Mouse (Mus musculus) heart, embryonic 10.5 days (tissue): ENCODE measurements around the gene Serpinb3c. TPM values are rescaled to one million over a fixed set of nuclear protein-coding genes. Genes with fewer than 3 reads are reported as not detected.
"Not testable (repeated sequence)": the region's sequence is repeated elsewhere in the genome, so short reads cannot be mapped to it uniquely, and the experiment has no call there.

Experiments used
- DNase-seq: peaks from one replicate; pipeline ENCODE4 v3.0.0-alpha.2; 2017; ENCODE audit warnings: low spot score
- H3K27ac ChIP-seq: fragments of 300-500 bp; sonication (generic); 2 replicates; pipeline ENCODE4 v1.5.1; 2016; ENCODE audit warnings: mild to moderate bottlenecking
- H3K27me3 ChIP-seq: fragments of 300-500 bp; sonication (generic); 2 replicates; pipeline ENCODE4 v1.6.1; 2016; ENCODE audit warnings: mild to moderate bottlenecking; ENCODE audit not compliant: poor library complexity, insufficient read depth, severe bottlenecking
- H3K36me3 ChIP-seq: fragments of 300-500 bp; sonication (generic); 2 replicates; pipeline ENCODE4 v1.6.1; 2016; ENCODE audit warnings: mild to moderate bottlenecking, moderate library complexity
- H3K4me1 ChIP-seq: fragments of 300-500 bp; sonication (generic); 2 replicates; pipeline ENCODE4 v1.6.1; 2016; ENCODE audit warnings: mild to moderate bottlenecking
- H3K4me3 ChIP-seq: fragments of 300-500 bp; sonication (generic); 2 replicates; pipeline ENCODE4 v1.5.1; 2016; ENCODE audit warnings: mild to moderate bottlenecking, moderate library complexity
- H3K9me3 ChIP-seq: fragments of 300-500 bp; sonication (generic); 2 replicates; pipeline ENCODE4 v1.6.1; 2016; ENCODE audit warnings: mild to moderate bottlenecking, moderate library complexity
- WGBS: fragments of 180-500 bp; shearing (Covaris S2); methylation state at CpG from one replicate; pipeline ENCODE4 v1.1.7; 2016; 5-methylcytosine and 5-hydroxymethylcytosine counted together
- polyA plus RNA-seq: library from polyadenylated mRNA; unstranded; fragments of >200 nt; fragmentation: Nextera tagmentation; extraction: Ambion mirVana; gene quantifications from 2 replicates; pipeline ENCODE4 v1.2.1, GENCODE M21; 2016

Serpinb3c gene
- not detected in 2 replicates for polyA plus RNA-seq

DNA sequence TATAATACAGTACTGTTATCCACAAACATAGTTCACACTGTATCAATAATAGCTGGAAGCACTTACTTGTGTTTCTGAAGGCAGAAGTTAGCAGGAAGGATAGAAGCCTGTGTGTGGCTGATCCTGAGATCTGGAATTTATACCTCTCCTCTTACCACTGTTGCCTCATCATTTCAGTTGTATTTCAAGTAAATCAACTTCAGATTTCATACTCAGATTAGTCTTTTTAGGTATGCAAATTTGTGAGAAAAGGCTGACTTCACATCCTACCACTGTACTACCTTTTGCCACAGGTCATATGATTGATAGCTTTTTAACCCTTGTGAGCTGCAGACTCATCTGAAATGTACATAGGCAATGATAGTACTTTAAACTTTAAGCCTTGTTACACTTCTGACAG, at the start of gene Serpinb3c, which contains the start of gene Serpinb3b:
Gene Serpinb3c (minus strand): TSS at position 111 of the 400 bp plus-strand sequence.
Gene Serpinb3b (minus strand): TSS at position 101 of the 400 bp plus-strand sequence.
- not testable (repeated sequence) for H3K27me3 ChIP-seq, H3K4me1 ChIP-seq, H3K27ac ChIP-seq, H3K36me3 ChIP-seq, DNase-seq, H3K9me3 ChIP-seq, H3K4me3 ChIP-seq

DNA sequence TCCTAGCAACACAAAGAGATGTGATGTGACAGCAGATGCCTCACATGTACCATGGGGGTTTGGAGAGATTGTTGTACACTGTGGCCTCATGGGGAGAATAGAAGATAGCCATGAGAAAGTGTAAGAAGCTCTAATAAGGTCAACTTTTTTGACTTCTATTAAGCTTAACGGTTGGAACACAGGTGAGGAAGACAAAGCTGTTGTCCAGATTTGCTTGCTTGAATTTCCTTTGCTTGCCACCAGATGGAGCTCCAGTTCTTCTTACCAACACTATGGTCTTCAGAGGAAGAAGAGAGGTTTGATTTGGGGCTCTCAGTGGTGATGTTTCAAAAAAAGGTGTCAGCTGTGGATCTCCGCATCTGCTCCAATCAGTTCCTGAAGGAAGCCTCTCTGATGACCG, 35.0 kb downstream of the Serpinb3c start:
- WGBS: 49% methylated on average over 3 of the region's 3 CpGs
- not testable (repeated sequence) for H3K27ac ChIP-seq, H3K27me3 ChIP-seq, DNase-seq, H3K9me3 ChIP-seq, H3K4me3 ChIP-seq, H3K36me3 ChIP-seq, H3K4me1 ChIP-seq

Other genes with a start within 250 kb of the Serpinb3c start
- not detected in 2 replicates for gene Serpinb3a, start 226.1 kb downstream of the Serpinb3c start, polyA plus RNA-seq
- not detected in 2 replicates for gene Serpinb3d, start 194.9 kb downstream of the Serpinb3c start, polyA plus RNA-seq
- gene Serpinb3b, start within 50 bp of the Serpinb3c start, polyA plus RNA-seq: not detected in 2 replicates
- not detected in 2 replicates for gene Serpinb11, start 82.8 kb upstream of the Serpinb3c start, polyA plus RNA-seq
- not detected in 2 replicates for gene Serpinb7, start 121.3 kb upstream of the Serpinb3c start, polyA plus RNA-seq
- gene Serpinb2, start 233.1 kb upstream of the Serpinb3c start, polyA plus RNA-seq: 0.25 and 0.30 TPM in 2 replicates